Mouse (Mus musculus) left cerebral cortex, postnatal 10 days (tissue): ENCODE measurements around the gene Hnrnpul1. TPM values are rescaled to one million over a fixed set of nuclear protein-coding genes. Genes with fewer than 3 reads are reported as not detected.

Experiments
- DNase-seq, 2 experiments: peaks; one replicate each; pipeline ENCODE4 v3.0.0; 2021 to 2022; ENCODE audit warnings: low spot score in 2 of 2, mixed read lengths in 1 of 2; ENCODE audit errors: extremely low spot score in 1 of 2
- intact Hi-C: fragments of 180-260 bp; cut with DNase I; formaldehyde crosslinking; loops from one replicate; pipeline ENCODE4 v1.15.1; 2025
- total RNA-seq, 2 experiments: library from RNA; stranded (reverse); gene quantifications; 2 replicates each; pipeline ENCODE4 v1.2.3; 2021

The Hnrnpul1 gene
- total RNA-seq, 2 experiments from 2014 or later = 116 to 117 TPM

- no peak for DNase-seq
- intact Hi-C loops = no loop called here
These were observed 27.5 kb upstream of the Hnrnpul1 start for GRCm38 (mm10) chr7:25781937-25782610.

- intact Hi-C loops = no loop called here
These were observed 26.9 kb upstream of the Hnrnpul1 start for GRCm38 (mm10) chr7:25781321-25781936.

GRCm38 (mm10) chr7:25780753-25781152 is 26.2 kb upstream of the Hnrnpul1 start:
- intact Hi-C loops = no loop called here
- no peak for DNase-seq

More at GRCm38 (mm10) chr7:25781321-25781936, 26.9 kb upstream of the Hnrnpul1 start:
- peak; percentile 46 to 71 for DNase-seq

- no peak for DNase-seq
- intact Hi-C loops = no loop called here
These were observed 25.5 kb upstream of the Hnrnpul1 start for GRCm38 (mm10) chr7:25780021-25780420.

GRCm38 (mm10) chr7:25768229-25768628 is 13.7 kb upstream of the Hnrnpul1 start:
- DNase-seq = no peak
- intact Hi-C loops = no loop called here

GRCm38 (mm10) chr7:25766108-25766507 is 11.6 kb upstream of the Hnrnpul1 start:
- intact Hi-C loops = no loop called here
- DNase-seq = no peak

GRCm38 (mm10) chr7:25764221-25764620 is 9.7 kb upstream of the Hnrnpul1 start:
- no peak for DNase-seq
- intact Hi-C loops = no loop called here

- intact Hi-C loops = no loop called here
These were observed 9.1 kb upstream of the Hnrnpul1 start for GRCm38 (mm10) chr7:25763678-25764077.

GRCm38 (mm10) chr7:25761354-25761753 is 6.8 kb upstream of the Hnrnpul1 start:
- intact Hi-C loops = no loop called here

More at GRCm38 (mm10) chr7:25763678-25764077, 9.1 kb upstream of the Hnrnpul1 start:
- DNase-seq = no peak

GRCm38 (mm10) chr7:25756011-25756410 is 1.5 kb upstream of the Hnrnpul1 start:
- DNase-seq = peak; percentile 87 to 96
- intact Hi-C loops = loop anchor here (1.0 to 5.0 kb wide), 2 partner anchors 49 to 91 kb away; no protein-coding TSS in a partner anchor

More at GRCm38 (mm10) chr7:25761354-25761753, 6.8 kb upstream of the Hnrnpul1 start:
- peak in 1 of 2 experiments; percentile 64 for DNase-seq

GRCm38 (mm10) chr7:25755468-25755833 is 894 bp upstream of the Hnrnpul1 start:
- DNase-seq = peak; percentile 65 to 81
- intact Hi-C loops = loop anchor here (5.0 kb wide), 1 partner anchor 92 kb away; no protein-coding TSS in a partner anchor

- no peak for DNase-seq
- intact Hi-C loops = no loop called here
These were observed 169 bp downstream of the Hnrnpul1 start for GRCm38 (mm10) chr7:25754439-25754737.

- DNase-seq = peak; percentile 31 to 79
- intact Hi-C loops = no loop called here
These were observed 716 bp downstream of the Hnrnpul1 start for GRCm38 (mm10) chr7:25753643-25754438.

GRCm38 (mm10) chr7:25753076-25753475 is 1.5 kb downstream of the Hnrnpul1 start:
- intact Hi-C loops = no loop called here
- no peak for DNase-seq

- intact Hi-C loops = no loop called here
- no peak for DNase-seq
These were observed 7.7 kb downstream of the Hnrnpul1 start for GRCm38 (mm10) chr7:25746844-25747243.

GRCm38 (mm10) chr7:25738277-25738676 is 16.3 kb downstream of the Hnrnpul1 start:
- intact Hi-C loops = no loop called here

GRCm38 (mm10) chr7:25736920-25737319 is 17.6 kb downstream of the Hnrnpul1 start:
- no peak for DNase-seq
- intact Hi-C loops = no loop called here

More at GRCm38 (mm10) chr7:25738277-25738676, 16.3 kb downstream of the Hnrnpul1 start:
- DNase-seq = no peak

GRCm38 (mm10) chr7:25734991-25735390 is 19.6 kb downstream of the Hnrnpul1 start:
- DNase-seq = no peak
- intact Hi-C loops = no loop called here

GRCm38 (mm10) chr7:25731294-25732055 is 23.1 kb downstream of the Hnrnpul1 start:
- no peak for DNase-seq
- intact Hi-C loops = no loop called here
